Mouse (Mus musculus): ENCODE results near the gene 4933424G06Rik. TPM values are rescaled to one million over a fixed set of nuclear protein-coding genes. Genes with fewer than 3 reads are reported as not detected.

Gene 4933424G06Rik
- polyA plus RNA-seq, 1 experiment: not detected

DNA sequence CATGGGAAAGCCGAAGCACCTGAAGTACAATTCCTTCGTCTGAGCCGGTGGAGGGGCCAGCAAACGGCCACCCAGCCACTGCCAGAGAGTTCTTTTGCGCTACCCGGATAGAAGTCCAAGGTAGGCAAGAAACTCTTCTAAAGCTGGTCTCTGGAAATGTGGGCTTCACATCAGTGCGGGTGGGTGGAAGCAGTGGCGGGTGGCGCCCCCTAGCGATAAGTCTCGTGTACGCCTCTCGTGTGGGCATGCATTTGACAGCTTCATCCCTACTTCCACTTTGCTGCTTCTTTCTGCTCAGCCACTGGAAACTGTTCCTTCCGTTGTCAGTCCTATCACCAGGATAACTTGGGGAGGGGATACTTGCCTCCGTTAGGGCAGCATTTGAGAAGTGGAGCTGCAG, 36.5 kb downstream of the 4933424G06Rik start:
- no peak for TF ChIP-seq GATA1 (IDR thresholded peaks at IDR 0.05; ENCODE audit: low read length)

DNA sequence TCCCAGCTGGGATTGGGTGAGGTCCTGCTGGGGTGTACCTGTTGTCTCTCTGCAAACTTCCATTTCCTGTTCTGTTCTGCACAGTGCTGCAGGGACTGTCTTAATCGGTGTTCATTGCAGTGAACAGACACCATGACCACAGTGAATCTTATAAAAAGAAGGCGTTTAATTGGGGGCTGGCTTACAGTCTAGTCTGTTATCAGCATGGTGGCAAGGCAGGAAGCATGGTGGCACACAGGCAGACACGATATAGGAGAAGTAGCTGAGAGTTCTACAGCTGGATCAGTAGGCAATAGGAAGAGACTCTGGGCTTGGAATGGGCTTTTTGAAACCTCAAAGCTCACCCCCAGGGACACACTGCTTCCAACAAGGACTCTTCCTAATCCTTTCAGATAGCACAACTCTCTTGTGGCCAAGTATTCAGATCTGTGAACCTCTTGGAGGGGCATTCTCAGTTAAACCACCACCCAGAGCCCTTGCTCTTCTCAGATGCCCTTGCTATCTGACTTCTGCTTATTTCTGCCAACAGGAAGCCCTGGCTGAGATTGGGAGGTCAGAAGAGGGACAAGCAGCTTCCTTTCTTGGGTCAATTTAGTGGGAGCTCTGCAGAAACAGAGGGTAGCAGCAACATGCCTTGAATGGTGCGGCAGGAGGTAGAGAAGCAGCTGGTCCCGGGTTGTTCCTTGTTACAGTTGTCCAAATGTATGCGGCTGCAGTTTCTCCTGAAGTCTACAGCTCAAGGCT, 44.2 kb downstream of the 4933424G06Rik start:
- no peak for TF ChIP-seq GATA1 (IDR thresholded peaks at IDR 0.05; ENCODE audit: low read length)

- TF ChIP-seq GATA1 (IDR thresholded peaks at IDR 0.05; ENCODE audit: low read length): no peak
These were observed 48.6 kb downstream of the 4933424G06Rik start for GRCm38 (mm10) chr1:36758553-36758952.

DNA sequence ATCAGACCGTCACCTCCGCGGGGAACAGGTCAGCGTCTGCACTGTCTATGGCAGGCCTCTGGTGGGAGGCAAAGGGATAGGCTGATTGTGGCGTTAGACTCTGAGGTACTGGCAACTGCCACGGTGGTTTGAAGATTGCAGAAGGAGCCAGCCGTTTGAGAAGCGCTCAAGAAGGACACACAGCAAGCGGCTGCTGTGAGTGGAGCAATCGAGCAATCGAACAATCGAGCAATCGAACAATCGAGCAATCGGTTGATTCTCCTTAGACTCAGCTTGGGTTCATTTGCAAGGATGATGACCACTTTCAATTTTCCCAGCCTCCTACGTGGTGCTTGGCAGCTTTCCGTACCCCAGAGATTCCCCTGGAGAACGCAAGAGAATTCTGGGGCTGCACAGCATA, 49.1 kb downstream of the 4933424G06Rik start:
- no peak for TF ChIP-seq GATA1 (IDR thresholded peaks at IDR 0.05; ENCODE audit: low read length)

DNA sequence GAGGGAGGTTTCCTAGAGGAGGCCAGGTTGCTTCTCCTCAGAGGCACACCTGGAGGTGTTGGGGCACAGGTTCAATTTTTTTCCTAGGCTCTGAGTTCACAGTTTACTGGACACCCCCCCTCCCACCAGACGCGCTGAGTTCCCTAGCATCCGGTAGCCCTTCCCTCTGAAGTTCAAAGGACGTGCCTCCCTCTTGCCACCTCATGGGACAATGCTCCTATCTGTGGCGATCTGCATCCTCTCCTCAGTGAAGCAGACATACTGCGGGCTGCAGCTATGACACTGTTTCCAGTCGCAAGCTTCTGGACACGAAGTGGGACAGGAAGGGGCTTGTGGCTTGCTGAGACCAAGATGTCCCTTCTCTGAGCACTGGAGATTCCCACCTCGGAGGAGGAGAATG, 50.5 kb downstream of the 4933424G06Rik start:
- no peak for TF ChIP-seq GATA1 (IDR thresholded peaks at IDR 0.05; ENCODE audit: low read length)

DNA sequence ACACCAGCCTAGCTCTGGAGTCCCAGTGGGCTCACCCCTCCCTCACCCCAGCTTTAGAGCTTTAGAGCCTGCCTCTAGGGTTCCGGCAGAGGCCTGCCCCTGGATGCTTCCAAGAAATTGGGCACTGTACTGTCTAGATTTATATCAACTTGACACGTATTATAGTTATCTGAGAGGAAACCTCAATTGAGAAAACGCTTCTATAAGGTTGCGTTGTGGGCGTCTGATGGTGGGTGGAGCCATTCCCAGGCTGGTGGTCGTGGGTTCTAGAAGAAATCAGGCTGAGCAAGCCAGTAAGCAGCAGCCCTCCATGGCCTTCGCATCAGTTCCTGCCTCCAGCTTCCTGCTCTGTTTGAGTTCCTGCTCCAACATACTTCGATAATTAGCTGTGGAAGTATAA, 51.1 kb downstream of the 4933424G06Rik start:
- no peak for TF ChIP-seq GATA1 (IDR thresholded peaks at IDR 0.05; ENCODE audit: low read length)

- no peak for TF ChIP-seq GATA1 (IDR thresholded peaks at IDR 0.05; ENCODE audit: low read length)
These were observed 51.6 kb downstream of the 4933424G06Rik start, which contains the start of gene Zap70 for GRCm38 (mm10) chr1:36761568-36761967. Zap70 (plus strand) TSS chr1:36761798.

DNA sequence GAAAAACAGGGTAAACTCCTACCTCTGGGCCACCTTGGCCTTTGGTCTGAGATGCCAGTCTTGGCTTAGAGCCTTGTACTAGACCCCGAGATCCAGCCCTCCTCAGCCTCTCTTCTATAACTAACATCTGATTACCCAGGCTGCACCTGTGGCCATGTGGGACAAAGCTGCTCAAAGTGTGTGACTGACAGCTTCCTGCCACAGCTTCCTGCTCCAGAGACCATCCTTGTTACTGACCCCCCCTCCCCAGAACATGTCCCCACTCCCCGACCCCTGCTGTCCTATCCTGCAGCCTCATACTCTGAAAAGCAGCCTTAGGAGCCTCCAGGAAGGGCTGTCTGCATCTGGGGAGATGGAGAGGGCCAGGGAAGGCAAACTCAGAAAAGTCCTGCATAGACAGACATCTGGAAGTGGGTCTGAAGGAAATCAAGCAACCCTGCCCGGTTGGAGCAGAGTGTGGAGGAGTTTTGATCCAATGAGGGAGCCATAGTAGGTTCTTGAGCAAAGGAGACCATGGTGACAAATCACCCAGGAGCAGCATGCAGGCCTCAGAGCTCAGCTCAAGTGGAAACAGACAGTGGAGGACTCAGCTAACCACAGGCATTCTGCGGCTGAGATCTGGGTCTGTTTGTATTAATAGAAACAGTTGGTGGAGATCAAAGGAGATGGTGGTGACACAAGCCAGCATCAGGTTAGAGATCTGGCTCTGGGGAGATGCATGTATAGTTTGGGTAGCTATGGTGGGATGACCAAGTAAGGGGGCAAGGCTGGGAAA, 56.7 kb downstream of the 4933424G06Rik start:
- no peak for TF ChIP-seq GATA1 (IDR thresholded peaks at IDR 0.05; ENCODE audit: low read length)

DNA sequence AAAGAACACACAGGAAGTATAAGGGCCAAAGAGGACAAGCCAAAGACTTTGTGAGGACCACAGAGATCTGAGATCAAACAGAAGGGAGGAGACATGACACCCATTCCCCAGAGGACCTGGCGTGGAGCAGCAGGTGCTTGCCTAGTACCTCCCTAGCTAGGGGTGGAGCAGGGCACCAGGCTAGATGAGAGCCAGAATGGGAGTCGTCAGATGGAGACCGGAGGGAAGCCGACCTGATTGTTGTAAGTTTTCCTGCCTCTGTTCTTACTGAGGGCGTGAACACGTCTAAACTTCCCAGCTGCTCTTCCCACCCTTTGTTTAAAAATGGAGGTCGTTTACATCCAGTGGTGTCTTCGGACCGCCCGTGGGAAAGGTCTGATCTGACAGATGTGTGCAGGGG, 57.4 kb downstream of the 4933424G06Rik start:
- TF ChIP-seq GATA1 (IDR thresholded peaks at IDR 0.05; ENCODE audit: low read length): no peak

GRCm38 (mm10) chr1:36768786-36769185, 58.8 kb downstream of the 4933424G06Rik start:
- TF ChIP-seq GATA1 (IDR thresholded peaks at IDR 0.05; ENCODE audit: low read length): no peak

GRCm38 (mm10) chr1:36769951-36770350, 60.0 kb downstream of the 4933424G06Rik start:
- TF ChIP-seq GATA1 (IDR thresholded peaks at IDR 0.05; ENCODE audit: low read length): no peak

DNA sequence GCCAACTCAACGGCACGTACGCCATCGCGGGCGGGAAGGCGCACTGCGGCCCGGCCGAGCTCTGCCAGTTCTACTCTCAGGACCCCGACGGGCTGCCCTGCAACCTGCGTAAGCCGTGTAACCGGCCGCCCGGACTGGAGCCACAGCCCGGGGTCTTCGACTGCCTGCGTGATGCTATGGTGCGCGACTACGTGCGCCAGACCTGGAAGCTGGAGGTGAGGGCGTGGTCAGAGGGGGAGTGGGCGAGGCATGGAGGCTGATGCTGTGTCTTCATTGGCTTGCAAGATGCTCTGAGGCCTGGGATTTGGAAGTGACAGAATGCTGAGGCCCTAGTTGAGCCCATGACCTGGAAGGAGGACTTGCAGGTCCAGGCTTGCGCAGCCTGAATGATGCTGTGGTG, 61.0 kb downstream of the 4933424G06Rik start:
- no peak for TF ChIP-seq GATA1 (IDR thresholded peaks at IDR 0.05; ENCODE audit: low read length)

DNA sequence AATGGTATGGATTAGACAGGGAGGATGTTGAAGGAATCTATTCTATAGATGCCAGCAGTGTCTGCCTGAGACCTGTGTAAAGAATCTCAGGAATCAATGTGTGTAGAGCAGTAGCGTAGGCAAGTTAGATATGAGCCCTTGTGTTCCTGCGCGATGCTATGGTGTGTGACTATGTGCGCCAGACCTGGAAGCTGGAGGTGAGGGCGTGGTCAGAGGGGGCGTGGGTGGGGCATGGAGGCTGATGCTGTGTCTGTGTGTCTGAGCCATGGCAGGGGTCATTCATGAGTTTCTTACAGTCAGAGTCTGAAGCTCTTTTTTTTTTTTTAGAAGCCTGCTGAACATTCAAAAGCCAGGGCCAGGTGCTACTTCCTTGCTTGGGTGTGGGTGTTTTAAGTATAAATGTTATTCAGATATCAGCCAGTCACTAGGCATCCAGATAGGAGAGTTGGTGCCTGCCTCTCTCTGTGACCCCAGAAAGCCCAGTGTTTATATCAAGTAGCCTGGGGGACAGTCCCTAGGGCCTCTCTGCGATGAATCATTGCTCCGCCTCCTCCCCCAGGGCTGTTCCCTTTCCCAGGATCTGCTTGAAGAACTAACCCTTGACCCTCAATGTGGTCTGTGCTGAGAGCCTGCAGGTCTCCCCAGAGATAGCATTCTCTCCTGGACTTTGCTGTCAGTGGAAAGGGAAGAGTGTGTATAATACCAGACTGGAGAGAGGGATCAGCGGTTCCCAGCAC, 62.4 kb downstream of the 4933424G06Rik start:
- no peak for TF ChIP-seq GATA1 (IDR thresholded peaks at IDR 0.05; ENCODE audit: low read length)

GRCm38 (mm10) chr1:36780793-36781192, 70.8 kb downstream of the 4933424G06Rik start:
- no peak for TF ChIP-seq GATA1 (IDR thresholded peaks at IDR 0.05; ENCODE audit: low read length)

DNA sequence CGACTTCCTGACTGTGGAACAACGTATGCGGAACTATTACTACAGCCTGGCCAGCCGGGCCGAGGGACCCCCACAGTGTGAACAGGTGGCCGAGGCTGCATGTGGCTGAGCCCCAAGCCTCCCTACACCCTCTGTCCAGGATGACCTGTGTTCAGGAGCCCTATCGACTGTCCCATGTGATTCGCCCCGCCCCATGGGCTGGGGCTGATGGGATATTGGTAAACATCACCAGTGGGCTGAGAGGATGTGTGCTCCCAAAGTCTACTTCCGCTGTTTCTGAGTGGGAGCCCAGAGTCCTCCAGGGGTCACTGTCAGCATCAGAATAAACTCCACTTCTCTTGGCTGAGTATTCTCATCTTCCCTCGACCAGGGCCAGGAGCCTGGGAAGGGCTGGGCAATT, 72.5 kb downstream of the 4933424G06Rik start:
- no peak for TF ChIP-seq GATA1 (IDR thresholded peaks at IDR 0.05; ENCODE audit: low read length)

Data from G1E-ER4 (cell line).